Mouse (Mus musculus): Measurements from ENCODE around the gene Eif4a2. TPM values are rescaled to one million over a fixed set of nuclear protein-coding genes. Genes with fewer than 3 reads are reported as not detected.

Gene Eif4a2
- polyA plus RNA-seq, 1 experiment from 2014 or later: 99.0 TPM

DNA sequence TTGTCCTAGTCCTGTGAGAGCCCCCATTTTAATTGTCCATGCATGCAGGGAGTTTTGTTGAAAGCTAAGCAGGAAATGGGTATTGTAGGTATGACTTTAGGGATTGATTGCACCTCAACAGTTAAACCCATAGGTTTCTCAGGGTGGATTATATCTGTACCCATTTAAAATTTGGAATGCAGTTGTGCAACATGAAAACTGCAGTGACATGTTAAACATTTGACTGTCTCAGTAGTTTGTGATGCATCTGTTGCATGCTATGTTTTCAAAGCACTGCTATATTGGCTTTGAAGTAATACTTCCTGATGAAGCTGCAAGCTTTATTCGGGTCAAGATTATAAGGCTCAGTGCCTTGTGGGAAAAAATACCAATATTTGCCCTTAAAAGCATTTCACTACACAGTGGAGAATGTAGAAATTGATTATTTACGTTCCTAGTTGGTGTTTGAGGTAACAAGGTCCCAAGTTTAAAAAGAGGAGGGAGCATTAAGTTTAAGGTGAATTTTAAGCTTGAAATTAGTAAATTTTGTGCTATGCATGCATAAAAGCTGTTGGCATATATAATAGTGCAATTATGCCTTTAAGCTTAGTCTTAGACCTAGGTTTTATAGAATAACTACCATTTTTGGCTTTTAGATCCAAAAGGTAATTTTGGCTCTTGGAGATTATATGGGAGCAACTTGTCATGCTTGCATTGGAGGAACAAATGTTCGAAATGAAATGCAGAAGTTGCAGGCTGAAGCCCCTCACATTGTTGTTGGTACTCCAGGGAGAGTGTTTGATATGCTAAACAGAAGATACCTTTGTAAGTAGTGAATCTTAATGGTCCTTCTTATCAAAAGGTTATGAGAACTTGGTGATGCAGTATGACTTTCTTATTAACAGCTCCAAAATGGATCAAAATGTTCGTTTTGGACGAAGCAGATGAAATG is 2.4 kb downstream of the Eif4a2 start:
- TF ChIP-seq CTCF (IDR thresholded peaks at IDR 0.05; ENCODE audit: low read depth) (no peak), EP300 (optimal IDR thresholded peaks at IDR 0.05) (no peak)
- peak overlapping the region; percentile 78 for H3K4me2 ChIP-seq (replicated peaks; ENCODE audit: low read depth)
- no peaks in the 10 kb centered on the region for H3K9me3 ChIP-seq (ENCODE audit: control insufficient read depth, low read length)
- peak overlapping the region; percentile 100 for H3K4me3 ChIP-seq (ENCODE audit: low read depth, low read length)
- peaks cover 15% of the 10 kb centered on the region for H3K36me3 ChIP-seq (ENCODE audit: control insufficient read depth, insufficient read depth, low read length)
- no peaks in the 10 kb centered on the region for H3K27me3 ChIP-seq (ENCODE audit: control insufficient read depth, insufficient read depth, low read length)
- H3K9ac ChIP-seq (ENCODE audit: low read length): peak overlapping the region; percentile 100
- WGBS: 33% methylated on average over 5 of the region's 5 CpGs
- H3K4me1 ChIP-seq (replicated peaks; ENCODE audit: control insufficient read depth, insufficient read depth): no peaks in the 10 kb centered on the region
- no peak for DNase-seq (ENCODE audit: low spot score)
- no peak for ATAC-seq (ENCODE audit: low FRiP score, low TSS enrichment)
- H3K27ac ChIP-seq (replicated peaks): no peak overlapping the region; the same call in 1 of the 2 replicates

DNA sequence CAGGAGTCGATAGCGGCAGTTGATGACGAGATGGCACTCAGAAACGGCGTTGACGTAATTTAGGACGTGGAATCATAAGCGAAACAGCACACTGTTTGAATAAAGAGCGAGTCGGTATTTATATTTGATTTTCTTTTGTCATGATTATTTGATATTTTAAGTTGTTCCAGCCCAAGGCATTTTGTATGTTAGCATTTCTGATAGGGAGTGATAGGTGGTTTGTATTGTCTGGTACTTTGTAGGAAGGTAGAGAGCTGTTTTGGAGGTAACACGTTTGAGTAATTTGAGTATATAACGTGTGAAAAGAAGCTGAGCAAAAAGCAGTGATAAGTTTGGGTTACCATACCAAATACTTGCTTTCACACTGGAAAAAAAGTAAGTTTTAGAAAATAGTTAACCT is 5.1 kb downstream of the Eif4a2 start:
- 52% methylated on average over 12 of the region's 12 CpGs for WGBS
- no peaks in the 10 kb centered on the region for H3K27me3 ChIP-seq (ENCODE audit: control insufficient read depth, insufficient read depth, low read length)
- peaks cover 15% of the 10 kb centered on the region for H3K36me3 ChIP-seq (ENCODE audit: control insufficient read depth, insufficient read depth, low read length)
- TF ChIP-seq EP300 (optimal IDR thresholded peaks at IDR 0.05) (no peak), CTCF (IDR thresholded peaks at IDR 0.05; ENCODE audit: low read depth) (no peak)
- DNase-seq (ENCODE audit: low spot score) (no peak), ATAC-seq (ENCODE audit: low FRiP score, low TSS enrichment) (no peak)
- H3K9me3 ChIP-seq (ENCODE audit: control insufficient read depth, low read length): no peaks in the 10 kb centered on the region
- H3K4me1 ChIP-seq (replicated peaks; ENCODE audit: control insufficient read depth, insufficient read depth): no peaks in the 10 kb centered on the region
- H3K9ac ChIP-seq (ENCODE audit: low read length): no peak overlapping the region
- no peak overlapping the region for H3K4me2 ChIP-seq (replicated peaks; ENCODE audit: low read depth)
- H3K4me3 ChIP-seq (ENCODE audit: low read depth, low read length): no peak overlapping the region
- H3K27ac ChIP-seq (replicated peaks): no peak overlapping the region

DNA sequence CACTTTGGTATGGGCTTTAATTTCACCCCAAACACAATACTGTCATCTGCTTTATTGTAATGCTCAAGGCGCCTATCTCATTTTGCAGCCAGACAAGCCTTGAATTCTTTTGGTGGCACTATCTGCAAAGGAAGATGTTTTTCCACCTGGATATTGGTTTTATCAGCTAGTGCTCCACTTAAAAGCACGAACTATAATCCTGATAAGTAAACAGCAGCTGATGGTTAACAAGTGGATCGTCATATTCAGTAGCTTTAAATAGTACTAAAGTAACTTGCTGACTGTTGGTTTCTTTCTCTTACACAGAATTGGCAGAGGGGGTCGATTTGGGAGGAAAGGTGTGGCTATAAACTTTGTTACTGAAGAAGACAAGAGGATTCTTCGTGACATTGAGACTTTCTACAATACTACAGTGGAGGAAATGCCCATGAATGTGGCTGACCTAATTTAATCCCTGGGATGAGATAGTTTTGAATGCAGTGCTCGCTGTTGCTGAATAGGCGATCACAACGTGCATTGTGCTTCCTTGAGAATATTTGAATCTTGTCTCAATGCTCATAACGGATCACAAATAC is 5.7 kb downstream of the Eif4a2 start:
- Histone ChIP-seq H3K9ac (ENCODE audit: low read length) (no peak overlapping the region), H3K27ac (replicated peaks) (no peak overlapping the region), H3K36me3 (ENCODE audit: control insufficient read depth, insufficient read depth, low read length) (peaks cover 16% of the 10 kb centered on the region), H3K4me2 (replicated peaks; ENCODE audit: low read depth) (no peak overlapping the region), H3K4me1 (replicated peaks; ENCODE audit: control insufficient read depth, insufficient read depth) (no peaks in the 10 kb centered on the region), H3K9me3 (ENCODE audit: control insufficient read depth, low read length) (no peaks in the 10 kb centered on the region), H3K4me3 (ENCODE audit: low read depth, low read length) (no peak overlapping the region), H3K27me3 (ENCODE audit: control insufficient read depth, insufficient read depth, low read length) (no peaks in the 10 kb centered on the region)
- DNase-seq (ENCODE audit: low spot score) (no peak), ATAC-seq (ENCODE audit: low FRiP score, low TSS enrichment) (no peak)
- TF ChIP-seq CTCF (IDR thresholded peaks at IDR 0.05; ENCODE audit: low read depth): no peak
- TF ChIP-seq EP300 (optimal IDR thresholded peaks at IDR 0.05): no peak
- 37% methylated on average over 9 of the region's 9 CpGs for WGBS

DNA sequence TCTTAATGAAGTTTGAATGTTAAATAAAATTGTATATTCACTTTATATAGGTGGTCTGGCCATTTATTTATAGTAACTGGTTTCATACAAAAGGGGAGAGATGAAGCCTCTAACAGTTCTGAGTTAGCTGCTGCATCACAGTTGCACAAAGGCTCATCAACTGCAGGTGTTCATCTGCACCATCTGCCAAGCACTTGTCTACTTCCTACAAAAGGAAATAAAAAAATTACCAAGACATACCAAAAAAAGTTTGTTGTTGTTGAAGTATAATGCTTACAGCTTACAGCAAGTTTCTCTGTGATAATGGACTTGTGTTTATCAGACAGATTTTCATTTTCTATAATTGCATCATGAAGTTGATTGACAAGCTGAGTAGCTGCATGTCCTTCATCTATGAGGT is 6.7 kb downstream of the Eif4a2 start:
- no peak overlapping the region for H3K27ac ChIP-seq (replicated peaks)
- no peaks in the 10 kb centered on the region for H3K9me3 ChIP-seq (ENCODE audit: control insufficient read depth, low read length)
- DNase-seq (ENCODE audit: low spot score) (no peak), ATAC-seq (ENCODE audit: low FRiP score, low TSS enrichment) (no peak)
- no peak overlapping the region for H3K9ac ChIP-seq (ENCODE audit: low read length)
- peaks cover 17% of the 10 kb centered on the region for H3K36me3 ChIP-seq (ENCODE audit: control insufficient read depth, insufficient read depth, low read length)
- no peaks in the 10 kb centered on the region for H3K4me1 ChIP-seq (replicated peaks; ENCODE audit: control insufficient read depth, insufficient read depth)
- H3K27me3 ChIP-seq (ENCODE audit: control insufficient read depth, insufficient read depth, low read length): no peaks in the 10 kb centered on the region
- no peak overlapping the region for H3K4me2 ChIP-seq (replicated peaks; ENCODE audit: low read depth)
- H3K4me3 ChIP-seq (ENCODE audit: low read depth, low read length): no peak overlapping the region
- TF ChIP-seq CTCF (IDR thresholded peaks at IDR 0.05; ENCODE audit: low read depth): no peak
- TF ChIP-seq EP300 (optimal IDR thresholded peaks at IDR 0.05): no peak

DNA sequence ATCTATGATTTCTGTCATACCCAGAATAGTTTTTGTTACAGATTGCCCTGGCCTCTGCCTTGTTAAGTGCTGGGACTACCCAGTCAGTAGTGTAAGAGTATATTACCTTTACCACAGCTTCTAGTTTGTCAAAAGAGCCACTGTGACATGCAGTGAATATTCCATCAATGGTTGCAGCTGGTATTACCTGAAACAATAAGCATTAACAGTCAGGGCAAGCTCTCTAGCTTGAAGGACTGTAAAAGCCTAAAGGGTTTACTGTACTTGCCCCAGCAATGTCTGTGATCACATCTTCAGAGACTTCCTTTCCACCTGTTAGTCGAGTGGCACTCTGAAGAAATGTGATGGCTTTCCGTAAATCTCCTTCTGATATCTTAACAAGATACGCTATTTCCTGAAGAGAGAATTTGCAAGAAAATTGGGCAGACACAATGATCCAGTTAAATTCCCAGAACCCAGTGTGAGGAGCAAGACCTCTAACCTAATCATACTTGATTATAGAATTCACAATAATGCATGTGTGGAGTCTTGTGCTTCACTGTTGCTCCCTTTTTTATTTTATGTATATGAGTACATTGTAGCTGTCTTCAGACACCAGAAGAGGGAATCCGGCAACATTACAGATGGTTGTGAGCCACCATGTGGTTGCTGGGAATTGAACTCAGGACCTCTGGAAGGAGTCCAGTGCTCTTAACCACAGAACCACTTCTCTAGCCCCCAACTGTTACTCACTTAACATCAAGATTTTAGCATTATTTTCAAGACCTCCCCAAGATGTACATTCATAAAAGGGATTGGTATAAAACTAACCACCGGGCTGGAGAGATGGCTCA is 7.3 kb downstream of the Eif4a2 start:
- Histone ChIP-seq H3K27me3 (ENCODE audit: control insufficient read depth, insufficient read depth, low read length) (no peaks in the 10 kb centered on the region), H3K9me3 (ENCODE audit: control insufficient read depth, low read length) (no peaks in the 10 kb centered on the region), H3K4me1 (replicated peaks; ENCODE audit: control insufficient read depth, insufficient read depth) (no peaks in the 10 kb centered on the region), H3K4me2 (replicated peaks; ENCODE audit: low read depth) (no peak overlapping the region), H3K9ac (ENCODE audit: low read length) (no peak overlapping the region), H3K27ac (replicated peaks) (no peak overlapping the region), H3K4me3 (ENCODE audit: low read depth, low read length) (no peak overlapping the region), H3K36me3 (ENCODE audit: control insufficient read depth, insufficient read depth, low read length) (peaks cover 17% of the 10 kb centered on the region)
- 54% methylated on average over 5 of the region's 5 CpGs for WGBS
- ATAC-seq (ENCODE audit: low FRiP score, low TSS enrichment) (peak; percentile 52; the same call in 1 of the 2 replicates), DNase-seq (ENCODE audit: low spot score) (no peak)
- TF ChIP-seq EP300 (optimal IDR thresholded peaks at IDR 0.05) (no peak), CTCF (IDR thresholded peaks at IDR 0.05; ENCODE audit: low read depth) (no peak)

Data from stomach, postnatal 0 days (tissue).